Mouse (Mus musculus) adrenal gland, postnatal 4 days (tissue): Measurements from ENCODE around the gene Ets1. TPM values are rescaled to one million over a fixed set of nuclear protein-coding genes. Genes with fewer than 3 reads are reported as not detected.

Experiments used
- DNase-seq, 2 experiments: peaks; one replicate each; pipeline ENCODE4 v3.0.0; 2021 to 2022; ENCODE audit warnings: low spot score in 2 of 2, mixed read lengths in 2 of 2
- total RNA-seq, 2 experiments: library from RNA; stranded (reverse); gene quantifications; 2 replicates each; pipeline ENCODE4 v1.2.3; 2021

The Ets1 gene
- total RNA-seq, 2 experiments from 2014 or later = 58.6 to 60.8 TPM

GRCm38 (mm10) chr9:32666611-32667517 is 30.8 kb downstream of the Ets1 start:
- DNase-seq = no peak

GRCm38 (mm10) chr9:32667518-32667908 is 31.5 kb downstream of the Ets1 start:
- no peak for DNase-seq

DNA sequence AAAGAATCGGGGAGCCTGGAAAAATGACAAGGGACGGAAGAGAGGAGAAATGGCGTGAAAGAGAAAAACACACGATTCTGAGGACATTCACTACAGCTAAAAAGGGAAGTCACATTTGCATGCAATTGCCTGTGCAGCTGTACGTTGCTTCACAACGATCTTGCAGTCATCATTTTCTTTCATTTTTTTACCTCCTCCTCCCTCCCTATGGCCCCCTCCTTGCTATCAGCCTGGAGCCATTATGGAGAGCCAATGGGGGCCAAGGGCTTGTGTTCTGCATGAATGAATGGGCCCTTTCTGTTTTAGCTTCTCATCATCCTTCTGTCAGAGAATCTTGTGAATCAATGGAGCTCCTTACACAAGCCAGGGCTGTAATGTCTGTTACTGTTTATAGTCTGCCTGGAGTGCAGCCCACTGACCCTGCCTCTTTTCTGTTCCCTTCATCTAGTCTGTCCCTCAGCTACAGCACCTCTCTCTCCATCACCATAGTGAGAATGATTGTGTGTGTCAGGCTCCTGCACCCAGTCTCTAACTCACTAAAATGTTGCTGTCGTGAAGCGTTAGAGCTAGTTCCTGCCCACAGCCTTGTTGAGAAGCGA is 32.2 kb downstream of the Ets1 start:
- DNase-seq = no peak

- DNase-seq = no peak
These were observed 33.4 kb downstream of the Ets1 start for GRCm38 (mm10) chr9:32669397-32669796.

GRCm38 (mm10) chr9:32671970-32672859 is 36.2 kb downstream of the Ets1 start:
- peak; percentile 13 to 25 for DNase-seq

GRCm38 (mm10) chr9:32673923-32674322 is 37.9 kb downstream of the Ets1 start:
- no peak for DNase-seq

GRCm38 (mm10) chr9:32675671-32676409 is 39.8 kb downstream of the Ets1 start:
- no peak for DNase-seq

- DNase-seq = no peak
These were observed 40.5 kb downstream of the Ets1 start for GRCm38 (mm10) chr9:32676480-32676879.

- DNase-seq = no peak
These were observed 41.6 kb downstream of the Ets1 start for GRCm38 (mm10) chr9:32677646-32678045.

- DNase-seq = no peak
These were observed 42.2 kb downstream of the Ets1 start for GRCm38 (mm10) chr9:32678120-32678757.

DNA sequence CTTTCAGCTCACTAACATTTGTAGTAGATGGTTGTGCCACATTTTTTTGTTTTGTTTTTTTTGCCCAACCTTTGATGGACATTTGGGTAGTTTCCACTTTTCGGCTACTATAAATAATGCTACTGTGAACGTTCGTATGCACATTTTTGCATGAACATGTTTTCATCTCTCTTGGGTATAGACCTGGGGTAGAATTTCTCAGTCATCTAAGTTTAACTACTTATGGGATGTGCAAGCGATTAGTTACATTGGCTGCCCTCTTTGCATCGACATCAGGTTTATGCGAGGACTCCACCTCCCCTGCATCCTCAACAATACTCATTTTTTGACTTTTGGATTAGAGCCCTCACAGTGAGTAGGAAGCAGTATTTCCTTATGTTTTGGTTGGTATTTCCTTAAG is 43.5 kb downstream of the Ets1 start:
- no peak for DNase-seq

DNA sequence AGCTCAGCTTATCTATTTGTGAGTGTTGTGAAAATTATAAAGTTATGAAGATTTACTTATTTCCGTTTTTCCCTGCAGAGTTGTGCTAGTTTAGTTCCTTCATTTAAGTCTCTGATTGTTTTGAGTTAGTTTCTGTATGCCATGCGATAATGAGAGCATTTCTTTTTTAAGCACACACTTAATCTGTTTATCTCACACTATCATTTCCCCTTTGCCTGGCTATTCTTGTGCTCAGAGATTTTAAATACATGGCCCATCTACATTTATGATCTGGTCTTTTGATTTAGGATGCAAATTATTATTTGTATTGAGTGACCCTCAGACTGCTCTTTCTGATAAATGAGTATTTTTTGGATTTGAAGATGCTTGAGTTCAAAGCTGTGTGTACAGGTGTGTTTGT is 44.2 kb downstream of the Ets1 start:
- DNase-seq = no peak

- DNase-seq = no peak
These were observed 50.0 kb downstream of the Ets1 start for GRCm38 (mm10) chr9:32685793-32686558.

GRCm38 (mm10) chr9:32688351-32688750 is 52.3 kb downstream of the Ets1 start:
- DNase-seq = no peak

DNA sequence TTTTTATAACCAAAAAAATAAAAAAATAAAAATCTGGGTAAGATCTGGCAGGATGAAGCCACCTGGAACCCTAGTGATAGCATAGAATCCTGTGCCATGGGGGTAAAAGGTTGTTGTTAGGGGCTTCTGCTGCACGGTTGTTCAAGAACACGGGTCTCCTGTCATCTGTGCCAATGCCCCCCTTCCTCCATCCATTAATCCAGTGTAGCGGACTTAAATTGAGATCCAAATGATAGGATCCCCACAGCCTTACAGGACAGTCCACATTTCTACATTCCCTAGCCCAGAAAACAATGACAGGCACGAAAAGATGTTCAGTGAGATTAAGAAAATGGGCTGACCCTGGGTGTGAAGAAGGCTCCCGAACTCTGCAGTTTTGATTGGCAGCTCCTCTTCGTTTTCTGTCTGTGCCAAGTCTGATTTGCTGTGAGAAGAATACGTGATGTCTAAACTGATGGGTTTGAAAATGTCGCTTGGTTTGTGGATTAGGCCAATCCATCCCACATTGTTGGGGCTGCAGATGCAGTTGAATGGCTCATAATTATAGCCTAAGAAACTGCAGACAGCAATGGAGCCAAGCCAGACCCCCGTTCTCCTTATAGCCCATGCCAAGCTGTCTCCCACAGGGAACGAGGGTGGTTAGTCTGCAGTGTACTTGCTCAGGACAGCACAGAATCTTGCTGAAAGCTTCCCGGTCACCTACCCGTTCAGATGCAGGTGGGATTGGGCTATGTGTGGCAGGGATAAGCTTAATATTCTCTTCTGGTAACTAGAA is 55.3 kb downstream of the Ets1 start:
- DNase-seq = no peak

GRCm38 (mm10) chr9:32692944-32693343 is 56.9 kb downstream of the Ets1 start:
- no peak for DNase-seq

GRCm38 (mm10) chr9:32693411-32693810 is 57.4 kb downstream of the Ets1 start:
- DNase-seq = no peak

- DNase-seq = no peak
These were observed 58.2 kb downstream of the Ets1 start for GRCm38 (mm10) chr9:32694111-32694824.
